Comparison of ENCODE assay signal across 32 mouse cellular contexts in the genomic region with DNA sequence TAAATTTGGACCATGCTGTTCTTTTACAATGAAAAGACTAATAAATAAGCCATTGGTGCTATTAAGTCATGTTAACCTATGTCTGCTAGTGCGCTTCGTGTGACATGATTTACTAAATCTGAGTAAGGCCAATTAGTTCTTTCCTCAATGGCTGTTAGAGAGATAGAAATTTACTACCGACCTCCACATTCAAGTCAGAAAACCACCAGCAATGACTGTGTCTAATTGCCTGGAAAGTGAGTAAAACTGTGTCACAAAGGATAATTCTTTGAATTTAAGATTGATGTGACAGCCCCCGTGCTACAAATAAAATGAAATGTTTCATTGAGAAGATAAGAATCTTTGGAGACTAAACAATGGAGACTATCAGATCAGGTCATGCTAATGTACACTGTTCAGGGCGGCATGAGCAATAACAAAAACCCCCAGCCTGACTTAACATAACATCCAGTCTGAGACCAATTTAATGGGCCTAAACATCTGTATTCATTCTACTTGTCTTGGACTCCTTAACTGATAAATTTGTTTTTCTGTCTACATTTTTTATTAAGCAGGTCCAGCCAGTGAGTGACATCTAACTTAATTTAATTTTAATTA.
DNase-seq lines count a peak whose midpoint lies in the region; ATAC-seq lines count a peak whose summit lies in the region.
"Had no signal": no experiment of that assay in that cellular context is flagged by ENCODE, and none has a peak within 500 bp of the region (broad histone marks: within the 10 kb centered on the region; RNA-seq: fewer than 3 reads in every experiment).

No protein-coding gene starts in this region.

- H3K27me3 ChIP-seq in kidney, embryonic 14.5 days (ENCODE audit: control insufficient read depth, insufficient read depth, low read length) = no peaks in the 10 kb centered on the region
- peaks cover 31% of the 10 kb centered on the region for H3K27me3 ChIP-seq in neural tube, embryonic 12.5 days (replicated peaks)
- H3K27me3 ChIP-seq in neural tube, embryonic 15.5 days (replicated peaks) = peaks cover 16% of the 10 kb centered on the region
- H3K27me3 ChIP-seq: embryonic facial prominence, embryonic 13.5 days; forebrain, embryonic 15.5 days; limb, embryonic 15.5 days; liver, embryonic 13.5 days; megakaryocyte, embryonic 14.5 days; midbrain, embryonic 13.5 days; Patski; stomach, embryonic 15.5 days had no signal

- no peaks in the 10 kb centered on the region for H3K36me3 ChIP-seq in kidney, embryonic 14.5 days (ENCODE audit: control insufficient read depth, insufficient read depth, low read length)
- no peaks in the 10 kb centered on the region for H3K36me3 ChIP-seq in neural tube, embryonic 12.5 days
- no peaks in the 10 kb centered on the region for H3K36me3 ChIP-seq in neural tube, embryonic 15.5 days
- H3K36me3 ChIP-seq: embryonic facial prominence, embryonic 13.5 days; forebrain, embryonic 10.5 days; forebrain, embryonic 15.5 days; hindbrain, embryonic 15.5 days; limb, embryonic 10.5 days; limb, embryonic 15.5 days; liver, embryonic 13.5 days; midbrain, embryonic 13.5 days; stomach, embryonic 15.5 days had no signal

- DNase-seq in kidney, postnatal 4 days = no peak
- peak; percentile 18 for DNase-seq in hindlimb bud, embryonic 11.5 days (ENCODE audit: extremely low spot score, low read depth, low spot score)
- no peak for DNase-seq in thymus, postnatal 25 days
- DNase-seq in cerebellum, postnatal 25 days = no peak
- DNase-seq: adrenal gland, postnatal 10 days; cerebellum, adult 11 months; cerebellum, adult 9-10 months; gastrocnemius, postnatal 25 days; heart, adult 18-20 months; heart, postnatal 4 days; kidney, adult 2 months; layer of hippocampus, adult 9-11 months; liver, embryonic 13.5 days; lung, adult 18-20 months; lung, postnatal 4 days; right cerebral cortex, postnatal 25 days; thymus, postnatal 14 days had no signal

- WGBS in kidney, embryonic 14.5 days = 14% methylated on average over 5 of the region's 5 CpGs
- WGBS in neural tube, embryonic 12.5 days = 16% methylated on average over 5 of the region's 5 CpGs
- 9% methylated on average over 5 of the region's 5 CpGs for WGBS in neural tube, embryonic 15.5 days

- no peaks in the 10 kb centered on the region for H3K4me1 ChIP-seq in kidney, embryonic 14.5 days (ENCODE audit: control insufficient read depth, insufficient read depth, low read length)
- H3K4me1 ChIP-seq in neural tube, embryonic 12.5 days = no peaks in the 10 kb centered on the region
- H3K4me1 ChIP-seq in neural tube, embryonic 15.5 days = no peaks in the 10 kb centered on the region
- H3K4me1 ChIP-seq: embryonic facial prominence, embryonic 13.5 days; forebrain, embryonic 10.5 days; forebrain, embryonic 15.5 days; hindbrain, embryonic 15.5 days; limb, embryonic 15.5 days; liver, embryonic 13.5 days; megakaryocyte, embryonic 14.5 days; midbrain, embryonic 13.5 days; stomach, embryonic 15.5 days had no signal

- no peak overlapping the region for H3K4me2 ChIP-seq in kidney, embryonic 14.5 days (replicated peaks; ENCODE audit: low read depth, low read length)
- H3K4me2 ChIP-seq in neural tube, embryonic 12.5 days (replicated peaks) = no peak overlapping the region
- no peak overlapping the region for H3K4me2 ChIP-seq in neural tube, embryonic 15.5 days
- H3K4me2 ChIP-seq: embryonic facial prominence, embryonic 13.5 days; forebrain, embryonic 15.5 days; heart, embryonic 11.5 days; hindbrain, embryonic 15.5 days; limb, embryonic 15.5 days; liver, embryonic 13.5 days; midbrain, embryonic 13.5 days; stomach, embryonic 15.5 days had no signal

- no peak overlapping the region for H3K4me3 ChIP-seq in kidney, embryonic 14.5 days (ENCODE audit: low read length)
- H3K4me3 ChIP-seq in neural tube, embryonic 12.5 days = no peak overlapping the region
- H3K4me3 ChIP-seq in neural tube, embryonic 15.5 days (replicated peaks) = no peak overlapping the region
- H3K4me3 ChIP-seq: embryonic facial prominence, embryonic 13.5 days; forebrain, embryonic 10.5 days; forebrain, embryonic 15.5 days; hindbrain, embryonic 15.5 days; limb, embryonic 10.5 days; limb, embryonic 15.5 days; liver, embryonic 13.5 days; megakaryocyte, embryonic 14.5 days; midbrain, embryonic 13.5 days; stomach, embryonic 15.5 days had no signal

- H3K9me3 ChIP-seq in kidney, embryonic 14.5 days (ENCODE audit: control insufficient read depth, low read length) = no peaks in the 10 kb centered on the region
- H3K9me3 ChIP-seq in neural tube, embryonic 12.5 days = no peaks in the 10 kb centered on the region
- H3K9me3 ChIP-seq in neural tube, embryonic 15.5 days (replicated peaks) = no peaks in the 10 kb centered on the region
- H3K9me3 ChIP-seq: embryonic facial prominence, embryonic 13.5 days; forebrain, embryonic 10.5 days; forebrain, embryonic 15.5 days; hindbrain, embryonic 15.5 days; limb, embryonic 10.5 days; limb, embryonic 15.5 days; liver, embryonic 13.5 days; megakaryocyte, embryonic 14.5 days; midbrain, embryonic 13.5 days; stomach, embryonic 15.5 days had no signal

- no peak overlapping the region for H3K27ac ChIP-seq in kidney, embryonic 14.5 days (ENCODE audit: low read depth, low read length)
- H3K27ac ChIP-seq in neural tube, embryonic 12.5 days = no peak overlapping the region
- H3K27ac ChIP-seq in neural tube, embryonic 15.5 days (replicated peaks) = no peak overlapping the region
- H3K27ac ChIP-seq: embryonic facial prominence, embryonic 13.5 days; forebrain, embryonic 10.5 days; forebrain, embryonic 15.5 days; hindbrain, embryonic 15.5 days; limb, embryonic 10.5 days; limb, embryonic 15.5 days; liver, embryonic 13.5 days; midbrain, embryonic 13.5 days; stomach, embryonic 15.5 days had no signal

- ATAC-seq in kidney, embryonic 14.5 days (ENCODE audit: low FRiP score, low TSS enrichment) = peak; percentile 95
- ATAC-seq in neural tube, embryonic 12.5 days (ENCODE audit: low FRiP score, low read depth) = peak; percentile 91
- no peak; the same call in 1 of the 2 replicates for ATAC-seq in neural tube, embryonic 15.5 days (ENCODE audit: low FRiP score)
- ATAC-seq: forebrain, embryonic 15.5 days; lung, postnatal 0 days; midbrain, embryonic 13.5 days; Patski had no signal

- H3K9ac ChIP-seq in kidney, embryonic 14.5 days (ENCODE audit: low read depth, low read length) = no peak overlapping the region
- no peak overlapping the region for H3K9ac ChIP-seq in neural tube, embryonic 12.5 days
- H3K9ac ChIP-seq in neural tube, embryonic 15.5 days (replicated peaks) = no peak overlapping the region
- H3K9ac ChIP-seq: embryonic facial prominence, embryonic 13.5 days; forebrain, embryonic 15.5 days; hindbrain, embryonic 15.5 days; limb, embryonic 15.5 days; liver, embryonic 13.5 days; midbrain, embryonic 13.5 days; stomach, embryonic 15.5 days had no signal
